Mouse (Mus musculus) adipocyte (in vitro differentiated cells): Measurements from ENCODE around the gene Sept1.

Experiments used
- DNase-seq: peaks from one replicate; pipeline ENCODE4 v3.0.0-alpha.2; 2016; ENCODE audit warnings: low spot score

Sept1 gene

DNA sequence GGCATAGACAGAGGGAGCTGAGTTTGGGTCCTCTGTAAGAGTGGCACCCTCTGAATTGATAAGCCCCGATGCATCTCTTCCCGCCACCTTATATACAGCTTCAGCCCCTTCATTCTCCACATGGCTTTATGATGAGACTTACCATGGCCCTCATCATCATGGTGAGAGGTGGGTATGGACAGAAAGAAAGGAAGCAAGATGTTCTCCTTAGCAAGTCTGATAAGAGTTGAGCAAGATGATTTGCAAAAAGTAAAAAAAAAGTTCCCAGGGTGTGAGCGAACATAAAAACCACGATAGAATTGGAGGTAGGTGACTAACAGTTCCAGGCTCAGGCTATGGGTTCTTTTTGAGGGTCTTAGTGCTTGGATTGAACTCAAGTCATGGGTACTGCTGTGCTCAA, 14.3 kb downstream of the Sept1 start:
- DNase-seq, result no peak

DNA sequence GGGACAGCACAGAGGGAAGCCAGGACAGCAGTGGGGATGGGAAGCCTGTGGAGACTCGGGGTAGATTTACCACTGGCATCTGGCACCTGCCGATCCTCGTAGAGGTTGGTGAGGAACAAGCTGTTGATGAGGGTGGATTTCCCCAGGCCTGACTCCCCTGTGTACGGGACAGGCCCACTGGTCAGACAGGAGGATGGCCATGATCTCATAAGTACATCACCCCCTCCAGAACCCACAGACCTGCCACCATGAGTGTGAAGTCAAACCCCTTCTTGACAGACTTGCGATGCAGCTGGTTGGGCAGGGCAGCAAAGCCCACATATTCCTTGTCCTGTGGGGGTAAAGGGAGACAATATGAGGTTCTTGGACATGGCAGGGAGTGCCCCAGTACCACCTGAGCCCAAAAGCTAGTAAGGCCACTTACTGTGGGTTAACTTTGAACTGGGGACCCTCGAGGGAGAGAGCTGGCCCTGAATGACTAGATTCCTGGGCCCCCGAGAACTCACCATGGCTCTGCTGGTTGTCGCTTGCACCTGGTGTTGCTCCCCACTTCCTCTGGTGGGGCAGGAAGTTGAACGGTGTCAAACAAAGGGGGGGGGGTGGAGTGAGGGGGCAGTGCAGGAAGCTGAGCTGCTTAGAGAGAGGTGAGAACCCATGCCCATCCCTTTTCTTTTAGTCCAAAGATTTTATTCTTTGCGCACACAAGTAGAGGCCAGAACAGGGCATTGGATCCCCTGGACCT, 14.9 kb downstream of the Sept1 start:
- DNase-seq, result no peak

DNA sequence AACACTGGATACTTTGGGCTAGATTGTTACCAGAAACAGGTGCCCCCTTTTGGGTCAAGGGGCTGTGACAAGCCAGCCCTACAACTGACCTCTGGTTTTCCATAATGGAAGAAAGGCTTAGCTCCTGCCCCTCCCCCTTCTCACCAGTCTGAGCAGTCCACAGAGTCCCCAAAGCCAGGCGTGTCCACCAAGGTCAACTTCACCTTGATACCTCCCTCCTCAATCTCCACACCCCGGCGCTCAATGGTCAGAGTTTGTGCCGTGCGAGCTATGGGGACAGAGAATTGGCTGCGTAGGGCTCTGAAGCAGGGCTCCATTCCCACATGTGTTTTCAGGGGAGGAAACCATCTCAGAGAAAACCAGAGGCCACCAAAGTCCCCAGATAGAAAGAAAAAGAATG, 15.5 kb downstream of the Sept1 start:
- DNase-seq, result no peak

DNA sequence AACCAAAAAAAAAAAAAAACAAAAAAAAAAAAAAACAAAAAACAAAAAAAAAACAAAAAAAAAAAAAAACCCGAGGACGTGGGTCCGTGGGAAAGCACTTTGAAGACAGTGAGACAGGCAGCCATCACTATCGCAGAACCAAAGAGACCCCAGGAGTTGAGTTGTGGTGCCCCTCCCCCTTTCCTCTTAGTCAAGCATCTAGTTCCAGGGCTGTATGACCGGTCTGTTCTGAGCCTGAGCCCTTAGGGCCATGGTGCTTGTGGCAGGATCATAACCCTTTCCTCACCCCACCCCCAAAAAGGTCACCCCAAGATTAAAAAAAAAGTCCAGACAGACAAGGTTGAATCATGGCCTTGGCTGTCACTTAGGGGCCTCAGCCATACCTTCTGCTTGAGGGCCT, 16.6 kb downstream of the Sept1 start:
- DNase-seq, result no peak

DNA sequence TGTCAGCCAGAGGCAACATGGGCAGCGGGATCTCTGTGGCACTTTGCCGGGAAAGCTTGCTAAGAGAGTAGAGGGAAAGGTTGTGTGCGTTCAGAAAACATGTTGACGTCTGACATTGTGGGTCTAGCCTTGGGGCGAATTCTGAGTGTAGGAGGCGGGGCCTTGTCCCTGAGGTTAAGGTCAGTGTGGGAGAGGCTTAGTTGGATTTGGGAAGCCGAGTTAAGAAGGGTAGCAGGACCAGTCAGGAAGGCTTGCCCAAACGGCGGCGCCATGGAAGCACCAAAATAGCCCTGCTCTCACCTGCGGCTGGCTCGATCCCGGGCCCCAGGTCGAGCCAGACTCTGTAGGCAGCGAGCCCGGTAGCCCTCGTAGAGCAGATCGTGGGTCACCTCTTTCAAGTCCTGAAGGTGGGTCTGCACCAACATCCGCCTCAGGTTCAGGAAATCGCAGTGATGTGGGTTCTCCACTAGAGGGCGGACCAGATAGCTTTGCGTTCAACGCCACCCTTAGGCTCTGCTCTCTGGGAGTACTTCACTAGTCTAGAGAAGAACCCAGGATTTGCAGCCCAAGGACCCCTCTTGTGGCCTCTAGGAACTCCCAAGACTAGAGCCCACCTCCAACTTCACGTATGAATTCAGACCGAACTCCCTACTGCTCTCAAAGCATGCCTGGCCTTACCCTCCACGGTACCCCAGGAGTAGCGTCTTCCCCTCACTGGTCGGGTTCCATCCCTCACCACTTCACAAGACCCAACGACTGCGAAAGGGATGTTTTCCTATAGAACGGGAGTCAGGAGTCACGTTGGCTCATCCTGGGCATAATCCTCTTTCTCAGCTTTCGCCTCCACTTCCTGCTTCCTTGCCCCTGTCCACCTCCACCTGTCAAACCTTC, 17.7 kb downstream of the Sept1 start:
- no peak for DNase-seq

DNA sequence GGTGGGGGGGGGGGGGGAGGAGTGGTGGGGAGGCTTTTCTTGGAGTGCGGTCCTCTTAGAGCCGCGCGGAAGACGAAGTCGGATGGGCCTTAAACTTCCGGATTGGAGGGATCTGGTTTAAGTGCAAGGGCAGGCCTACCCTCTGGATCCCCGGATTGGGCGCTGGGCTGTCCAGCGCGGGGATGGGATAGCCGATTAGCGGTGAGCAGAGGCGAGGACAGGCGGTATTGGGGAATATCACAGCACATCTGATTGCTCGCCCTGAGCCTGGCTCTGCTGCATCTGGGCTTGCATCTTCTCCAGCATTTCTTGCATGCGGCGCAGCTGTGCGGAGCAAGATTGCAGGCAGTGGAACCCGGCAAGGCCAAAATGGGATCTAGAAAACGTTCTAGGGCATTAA, 18.4 kb downstream of the Sept1 start:
- no peak for DNase-seq

DNA sequence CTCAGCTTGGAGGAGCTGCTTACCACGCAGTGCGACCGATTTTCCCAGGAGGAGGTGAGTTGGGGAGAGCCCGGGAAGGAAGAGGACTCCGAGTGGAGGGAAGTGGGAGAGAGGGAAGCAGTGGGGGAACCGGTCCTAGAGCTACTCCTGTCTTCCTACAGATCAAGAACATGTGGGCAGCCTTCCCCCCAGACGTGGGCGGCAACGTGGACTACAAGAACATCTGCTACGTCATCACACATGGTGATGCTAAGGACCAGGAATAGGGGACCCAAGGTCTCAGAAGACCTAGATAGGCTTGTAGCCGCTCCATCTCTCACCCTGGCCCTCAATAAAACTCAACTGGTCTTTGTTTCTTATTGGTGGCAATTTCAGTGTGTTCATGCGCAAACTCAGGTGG, 19.0 kb downstream of the Sept1 start:
- no peak for DNase-seq

DNA sequence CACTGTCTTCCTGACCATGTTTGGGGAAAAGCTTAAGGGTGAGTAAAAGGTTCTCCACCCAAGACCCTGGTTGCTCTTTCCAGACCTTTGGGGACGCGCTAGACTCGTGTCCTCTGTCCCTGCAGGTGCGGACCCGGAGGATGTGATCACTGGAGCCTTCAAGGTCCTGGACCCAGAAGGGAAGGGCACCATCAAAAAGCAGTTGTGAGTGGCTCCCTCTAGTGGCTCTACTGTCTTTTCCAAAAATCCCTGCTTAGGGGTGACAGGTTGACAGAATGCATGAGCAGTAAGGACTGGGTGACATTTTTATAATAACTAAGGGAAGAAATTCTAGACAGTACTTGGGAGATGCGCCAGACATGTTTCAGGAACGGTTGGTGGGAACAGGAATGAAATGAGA, 19.4 kb downstream of the Sept1 start:
- DNase-seq, result no peak

DNA sequence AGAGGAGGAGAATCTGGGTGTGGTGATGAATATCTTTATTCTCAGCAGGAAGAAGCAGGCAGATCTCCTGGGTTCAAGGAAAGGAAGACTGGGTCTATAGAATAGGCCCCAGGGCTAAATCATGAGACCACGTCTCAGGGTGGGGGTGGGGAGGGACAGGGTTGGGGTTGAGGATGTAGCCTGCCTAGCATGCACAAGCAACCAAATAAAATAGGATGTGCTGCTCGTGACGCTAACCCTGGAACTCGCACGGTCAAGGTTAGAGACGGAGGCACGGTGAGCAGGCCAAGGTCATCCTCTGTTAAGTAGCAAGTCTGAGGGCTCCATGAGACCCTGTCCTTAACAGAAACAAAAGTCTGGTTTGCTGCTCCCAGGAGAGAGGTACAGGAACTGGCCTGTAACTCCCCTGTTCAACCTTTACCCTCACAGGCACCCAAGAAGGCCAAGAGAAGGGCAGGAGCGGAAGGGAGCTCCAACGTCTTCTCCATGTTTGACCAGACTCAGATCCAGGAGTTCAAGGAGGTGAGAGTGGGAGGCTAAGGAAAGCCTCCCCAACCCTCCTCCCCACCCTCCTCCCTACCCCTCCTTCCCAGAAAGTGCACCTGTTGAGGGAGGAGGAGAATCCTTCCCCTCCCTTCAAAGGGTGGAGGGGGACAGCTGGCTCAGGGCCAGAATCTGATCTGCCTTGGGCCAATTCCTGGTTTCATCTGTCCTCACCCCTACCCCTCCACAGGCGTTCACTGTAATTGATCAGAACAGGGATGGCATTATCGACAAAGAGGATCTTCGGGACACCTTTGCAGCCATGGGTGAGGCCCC, 20.3 kb downstream of the Sept1 start:
- DNase-seq, result no peak

DNA sequence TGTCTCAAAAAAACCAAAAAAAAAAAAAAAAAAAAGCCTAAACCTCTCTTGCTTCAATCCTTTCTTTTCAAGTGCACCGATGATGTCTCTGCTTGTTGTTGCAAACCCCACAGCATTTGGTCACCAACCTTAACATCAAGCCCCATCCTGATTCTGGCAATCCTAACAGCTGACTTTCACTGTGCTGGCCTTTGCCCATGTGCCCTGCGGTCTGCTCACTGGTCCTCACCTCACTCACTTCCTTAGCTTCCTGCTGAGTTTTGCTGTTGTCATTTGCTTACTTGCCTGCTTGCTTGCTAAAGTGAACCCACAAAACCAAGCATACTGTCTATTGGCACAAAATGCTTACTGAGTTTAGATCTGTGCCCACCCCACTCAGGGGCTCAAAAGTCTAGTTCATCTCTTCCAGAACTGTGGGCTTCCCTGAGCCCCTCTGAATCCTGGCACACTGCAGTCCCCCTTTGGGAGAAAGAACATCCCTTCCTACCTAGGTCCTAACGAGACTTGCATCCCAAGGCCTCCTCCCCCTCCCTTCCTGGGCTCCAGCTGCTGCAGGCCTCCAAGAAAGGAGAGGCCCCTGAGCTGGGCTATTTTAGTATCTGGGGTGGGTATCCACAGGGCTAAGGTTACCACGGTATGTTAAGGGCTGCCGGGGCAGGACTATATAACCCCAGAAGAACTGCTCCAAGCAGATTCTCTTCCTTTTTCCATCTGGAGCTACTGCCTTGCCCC, 21.8 kb downstream of the Sept1 start:
- no peak for DNase-seq

DNA sequence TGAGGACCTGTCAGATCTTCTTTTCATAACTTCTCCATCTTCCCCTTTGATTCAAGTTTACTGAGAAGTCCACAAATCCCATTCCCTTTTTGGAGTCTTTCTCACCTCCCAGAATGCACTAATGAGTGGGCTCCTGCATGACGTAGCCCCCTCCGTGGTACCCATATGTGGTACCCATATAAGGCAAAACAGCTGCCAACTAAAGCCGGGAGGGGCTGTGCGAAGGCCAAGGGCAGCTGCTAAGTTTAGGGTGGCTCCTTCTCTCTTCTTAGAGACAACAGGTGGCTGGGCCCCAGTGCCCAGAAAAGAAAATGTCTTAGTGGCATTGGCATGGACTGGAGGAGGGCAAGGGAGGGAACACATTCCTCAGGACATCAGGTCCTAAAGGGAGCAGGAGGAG, 22.7 kb downstream of the Sept1 start:
- DNase-seq, result no peak

DNA sequence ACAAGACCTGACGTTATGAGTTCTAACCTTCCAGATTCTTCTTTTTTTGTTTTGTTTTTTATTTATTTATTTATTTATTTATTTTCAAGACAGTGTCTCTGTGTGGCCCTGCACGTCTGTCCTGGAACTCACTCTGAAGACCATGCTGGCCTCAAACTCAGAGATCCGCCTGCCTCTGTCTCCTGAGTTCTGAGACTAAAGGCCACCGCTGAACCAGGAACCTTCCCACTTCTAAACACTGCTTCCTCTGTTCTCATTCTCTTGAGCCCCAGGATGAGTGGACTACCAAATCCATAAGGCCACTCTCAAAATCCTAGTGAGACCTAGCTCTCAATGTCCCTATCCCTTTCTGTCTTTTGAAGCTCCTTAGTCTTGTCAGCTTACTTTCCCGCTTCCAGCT, 23.1 kb downstream of the Sept1 start:
- DNase-seq, result no peak

DNA sequence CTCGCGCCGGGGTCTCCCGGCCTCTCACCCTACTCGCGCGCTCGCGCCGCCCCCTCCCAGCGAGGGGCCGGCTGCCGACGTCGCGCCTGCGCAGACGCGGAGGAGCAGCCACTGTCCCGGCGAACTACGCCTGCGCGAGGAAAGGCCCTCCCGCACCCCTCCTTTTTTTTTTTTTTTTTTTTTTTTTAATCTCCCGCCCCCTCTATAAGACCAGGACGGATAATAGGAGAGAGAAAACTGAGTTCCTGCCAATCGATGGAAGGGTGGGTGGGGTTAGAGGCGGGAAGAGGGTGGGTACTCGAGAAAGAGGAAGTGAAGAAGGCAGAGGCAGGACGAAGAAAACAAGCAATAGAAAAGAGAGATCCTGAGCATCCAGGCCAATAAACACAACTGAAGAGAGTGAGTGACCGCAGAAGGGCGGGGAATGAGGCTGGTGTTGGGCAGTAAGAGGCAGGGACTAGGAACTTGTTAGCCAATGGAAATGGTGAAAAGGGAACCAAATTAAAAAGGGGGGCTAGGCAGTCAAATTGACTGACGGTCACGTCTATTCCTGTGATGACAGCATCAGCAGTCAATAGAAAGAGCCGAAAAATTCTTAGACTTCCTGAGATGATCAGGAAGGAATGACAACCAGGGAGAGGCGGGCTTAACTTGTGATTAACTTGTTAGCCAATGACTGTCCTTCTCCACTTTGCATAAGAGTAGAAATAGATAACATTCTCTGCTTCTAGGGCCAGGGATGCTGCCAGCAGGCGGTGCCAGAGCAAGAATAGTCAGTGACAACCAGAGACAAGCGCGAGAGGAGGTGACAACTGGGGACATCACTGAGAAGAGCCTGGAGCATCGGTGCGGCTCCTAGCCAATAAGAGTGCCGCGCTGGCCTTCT, 24.1 kb downstream of the Sept1 start, which contains the start of gene Mylpf:
Gene Mylpf, plus strand, starts transcription at position 338 of the 886 bp plus-strand sequence.
- peak; percentile 98 for DNase-seq

DNA sequence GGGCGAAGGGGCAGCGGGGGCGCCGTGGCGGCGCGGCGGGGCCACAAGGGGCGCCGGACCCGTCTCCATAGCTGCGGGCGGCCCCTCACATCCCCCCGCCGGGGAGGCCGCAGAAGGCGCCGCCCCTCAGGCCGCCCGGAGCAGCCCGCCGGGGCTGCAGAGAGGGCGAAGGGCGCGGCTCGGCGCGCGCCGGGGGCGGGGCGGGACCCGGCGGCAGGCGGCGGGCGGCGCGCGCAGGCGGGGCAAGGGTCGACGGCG, 24.7 kb downstream of the Sept1 start, which contains the start of gene Tbc1d10b:
Gene Tbc1d10b, minus strand, starts transcription at position 174 of the 258 bp plus-strand sequence.
- no peak for DNase-seq

DNA sequence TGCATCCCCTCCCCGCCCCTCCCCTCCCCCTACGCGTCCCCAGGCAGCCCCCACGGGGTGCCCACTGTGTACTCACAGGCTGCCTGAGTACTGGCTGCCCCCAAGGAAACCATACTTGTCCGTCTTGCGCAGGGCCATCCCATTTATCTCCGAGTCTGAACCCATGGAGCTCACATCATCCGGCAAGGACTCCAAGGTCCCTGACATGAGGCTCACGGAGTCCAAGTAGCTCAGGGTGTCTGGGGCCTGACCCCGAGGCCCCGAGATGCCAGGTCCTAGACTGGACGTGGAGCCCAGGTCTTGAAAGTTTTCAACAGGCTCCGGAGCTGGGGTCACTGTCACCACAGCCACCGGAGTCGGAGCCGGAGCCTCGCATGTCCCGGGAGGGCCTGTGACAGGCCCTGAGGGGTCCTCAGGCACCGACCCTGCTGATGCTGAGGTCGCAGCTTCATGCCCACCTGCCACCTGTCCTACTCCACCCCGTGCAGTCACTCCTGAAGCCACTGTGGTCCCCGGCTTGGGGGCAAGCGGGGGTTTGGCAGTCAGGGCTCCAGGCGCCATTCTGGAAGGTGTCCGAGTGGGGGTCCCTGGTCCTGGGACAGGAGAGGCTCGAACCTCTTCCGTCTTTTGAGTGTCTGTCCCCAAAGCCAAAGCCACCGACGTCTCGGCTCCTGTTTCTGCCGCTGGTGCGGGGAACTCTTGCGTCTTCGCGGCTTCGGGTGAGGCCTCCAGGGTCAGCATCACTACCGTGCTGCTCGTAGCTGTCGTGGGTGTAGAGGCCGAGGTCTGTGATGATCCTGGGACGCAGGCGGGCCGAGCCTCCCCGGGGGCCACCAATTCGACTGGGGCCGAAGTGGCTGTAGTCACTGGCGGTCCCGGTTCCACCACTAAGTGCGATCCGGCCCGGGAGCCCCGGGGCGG, 25.3 kb downstream of the Sept1 start:
- no peak for DNase-seq

DNA sequence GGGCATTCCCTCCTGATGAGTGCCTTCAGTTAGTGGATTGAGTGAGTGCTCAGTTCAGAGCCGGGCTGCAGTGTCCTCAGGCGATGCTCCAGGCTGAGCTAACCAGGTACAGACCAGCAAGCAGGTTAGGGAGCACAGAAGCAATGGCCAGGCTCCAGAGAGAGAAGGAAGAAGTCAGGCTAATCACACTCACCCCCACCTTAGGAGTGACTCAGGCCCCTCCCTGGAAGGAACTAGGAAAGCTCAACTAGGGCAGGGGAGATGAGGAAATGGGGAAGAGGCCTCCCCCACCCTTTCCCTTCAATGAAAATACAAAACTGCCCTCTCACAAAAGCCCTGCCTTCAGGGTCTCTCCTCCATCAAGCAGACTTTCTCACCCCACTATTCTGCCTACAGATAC, 26.3 kb downstream of the Sept1 start:
- no peak for DNase-seq

DNA sequence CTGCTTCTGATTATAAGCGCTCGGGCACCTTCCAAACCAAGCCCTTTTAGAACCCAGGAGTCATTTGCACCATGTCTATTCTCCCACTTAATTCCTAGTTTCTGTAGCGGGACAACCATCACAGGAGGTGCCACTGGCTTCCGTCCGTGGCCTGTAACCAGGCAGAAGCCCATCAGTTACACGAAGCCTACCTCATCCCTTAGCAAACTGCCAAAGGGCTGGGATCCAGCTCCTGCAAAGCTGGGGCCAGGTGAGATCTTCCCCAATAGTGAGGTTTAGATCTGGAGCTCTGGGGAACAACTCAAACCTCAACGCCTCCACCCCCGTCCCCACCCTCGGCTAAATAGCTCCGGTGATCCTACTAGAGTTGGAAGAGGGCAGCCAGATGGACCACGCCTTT, 36.4 kb downstream of the Sept1 start:
- no peak for DNase-seq

DNA sequence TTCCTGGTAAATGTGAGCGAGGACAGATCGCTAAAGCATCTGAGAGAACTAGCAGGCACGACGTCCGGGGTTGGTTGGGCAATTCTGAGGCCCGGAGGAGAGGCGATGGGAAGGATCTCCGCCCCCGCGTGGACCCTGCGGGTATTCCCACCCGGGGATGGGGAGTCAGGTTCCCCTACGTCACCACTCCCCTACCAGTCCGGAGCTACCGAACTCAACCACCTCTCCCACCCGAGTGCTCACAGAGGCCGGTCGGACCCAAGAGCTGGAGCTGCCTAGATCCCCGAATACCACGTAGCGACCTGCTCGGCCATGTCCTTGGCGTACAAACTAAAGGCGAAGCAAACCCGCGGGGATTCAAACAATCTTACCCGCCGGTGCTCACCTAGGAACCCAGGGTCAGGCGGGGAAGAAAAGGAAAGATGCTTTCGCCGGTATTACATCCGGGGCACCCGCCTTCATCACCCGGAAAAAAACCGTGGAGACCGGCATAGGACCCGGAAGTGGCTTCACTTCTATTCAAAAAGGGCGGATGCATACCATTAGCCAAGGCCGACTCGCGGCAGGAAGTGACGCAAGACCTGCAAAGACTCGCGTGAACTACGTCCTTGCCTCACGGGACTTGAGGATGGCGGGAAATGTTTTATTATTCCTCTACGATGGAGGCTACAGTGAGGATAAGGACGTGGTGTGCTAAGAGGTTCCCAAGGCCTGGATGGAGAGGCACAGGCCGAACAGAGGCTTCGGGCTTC, 37.2 kb downstream of the Sept1 start, which contains the start of gene Cd2bp2:
Gene Cd2bp2, minus strand, starts transcription at position 507 of the 752 bp plus-strand sequence.
- DNase-seq, result peak; percentile 96

DNA sequence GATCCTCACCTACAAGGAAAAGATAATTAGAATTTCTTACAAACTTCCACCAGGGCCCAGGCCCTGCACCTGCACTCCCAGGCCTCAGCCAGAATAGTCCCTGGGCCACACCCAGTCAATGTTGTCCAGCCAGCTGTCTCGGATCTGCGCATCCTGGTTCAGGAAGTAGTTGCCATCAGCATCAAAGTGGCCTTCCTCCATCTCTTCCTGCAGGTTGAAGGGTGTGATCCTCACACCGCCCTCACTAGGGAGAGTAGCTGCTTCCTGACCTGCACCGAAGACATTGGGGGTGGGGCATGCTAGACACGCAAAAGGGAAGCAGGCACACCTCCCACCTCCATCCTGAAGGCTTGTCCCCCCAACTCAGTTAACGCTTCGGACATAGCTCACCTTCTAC, 38.3 kb downstream of the Sept1 start:
- no peak for DNase-seq
